Mouse (Mus musculus) kidney, adult 18-20 months (tissue): ENCODE results near the gene Rims4.

ENCODE experiments used
- DNase-seq: peaks from one replicate; pipeline ENCODE4 v3.0.0; 2021

Rims4 gene

GRCm38 (mm10) chr2:163918317-163919258 is at the start of gene Rims4:
Gene Rims4, minus strand, starts transcription at chr2:163918683.
- DNase-seq, result peak; percentile 12

GRCm38 (mm10) chr2:163965706-163966105 is 47.2 kb upstream of the Rims4 start:
- DNase-seq, result no peak

DNA sequence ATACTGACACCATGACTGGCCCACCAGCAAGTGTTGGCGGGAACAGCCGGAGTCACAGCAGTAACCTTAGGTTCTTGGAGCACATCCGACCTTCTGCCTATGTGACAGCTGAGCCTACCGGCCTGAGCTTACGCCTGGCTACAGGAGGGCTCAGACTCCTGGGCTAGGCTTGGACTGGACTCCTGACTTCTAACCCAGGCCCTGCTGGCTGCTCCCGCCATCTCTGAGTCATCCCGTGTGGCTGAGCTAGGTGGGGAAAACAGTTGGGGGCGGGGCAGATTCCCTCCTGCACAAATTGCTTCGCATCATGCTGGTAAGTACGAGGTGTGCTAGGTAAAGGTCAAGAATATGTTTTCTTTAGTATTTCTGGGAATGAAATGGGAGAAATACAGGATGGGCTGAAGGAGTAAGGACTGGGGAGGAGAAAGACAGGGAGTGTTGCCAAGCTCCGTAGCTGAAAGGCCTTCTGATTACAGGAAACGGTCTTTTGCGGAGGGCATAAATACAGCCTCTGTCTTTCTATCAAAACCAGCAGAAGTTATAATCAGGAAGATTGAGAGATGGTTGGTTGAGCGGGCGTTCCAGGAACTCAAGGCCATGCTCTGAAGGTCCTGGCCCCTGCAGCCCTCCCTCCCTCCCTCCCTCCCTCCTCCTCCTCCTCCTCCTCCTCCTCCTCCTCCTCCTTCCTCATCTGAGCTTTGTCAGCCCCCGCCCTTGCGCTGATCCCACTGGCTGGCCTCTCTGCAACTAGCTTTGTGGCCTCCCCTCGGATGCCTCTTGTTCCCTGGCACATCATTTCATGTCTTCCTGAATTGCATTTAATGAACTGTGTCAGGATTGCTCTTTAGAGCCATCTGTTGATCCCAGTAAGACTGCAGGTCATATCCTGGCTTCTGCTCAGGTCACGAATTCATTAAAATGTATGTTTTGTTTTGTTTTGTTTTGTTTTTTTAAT is 46.4 kb upstream of the Rims4 start:
- DNase-seq, result no peak

GRCm38 (mm10) chr2:163953622-163954310 is 35.3 kb upstream of the Rims4 start:
- no peak for DNase-seq

DNA sequence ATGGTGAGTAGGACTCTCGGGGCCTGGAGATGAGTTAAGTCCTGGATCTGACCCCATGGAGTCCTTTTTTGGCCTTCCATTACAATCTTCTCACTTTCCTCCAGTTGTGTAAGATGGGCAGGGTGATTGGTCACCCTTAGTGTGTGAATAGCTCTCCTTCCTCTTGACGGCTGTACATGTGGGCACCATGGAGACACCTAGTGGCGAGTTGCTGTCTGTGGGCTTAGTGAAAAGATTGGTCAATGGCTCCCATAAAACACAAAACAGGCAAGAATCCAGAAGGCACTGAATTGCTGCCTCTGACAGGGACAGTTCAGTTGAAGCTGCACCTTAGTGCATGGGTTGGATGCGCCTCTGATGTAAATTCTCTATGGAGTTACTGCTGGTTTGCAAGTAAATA is 33.3 kb upstream of the Rims4 start:
- peak; percentile 57 for DNase-seq

DNA sequence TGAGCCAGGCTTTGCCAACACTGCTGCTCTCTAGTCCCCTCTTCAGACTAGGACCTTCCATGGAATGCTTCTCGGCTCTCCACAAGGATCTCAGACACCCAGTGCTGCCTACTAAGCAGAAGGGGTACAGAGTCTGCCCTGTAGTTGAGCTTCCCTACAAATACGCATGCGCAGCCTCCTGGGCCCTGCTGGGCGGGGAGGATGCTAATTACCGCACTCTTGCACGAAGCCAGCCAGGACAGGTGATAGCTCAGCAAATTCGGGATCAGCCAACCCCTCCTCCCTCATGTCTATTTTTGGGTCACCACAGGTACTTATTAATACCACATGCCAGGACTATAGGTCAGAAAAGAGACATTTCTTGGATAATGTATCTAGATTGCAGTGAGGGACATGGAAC is 29.5 kb upstream of the Rims4 start:
- no peak for DNase-seq

GRCm38 (mm10) chr2:163946221-163946620 is 27.7 kb upstream of the Rims4 start:
- no peak for DNase-seq

DNA sequence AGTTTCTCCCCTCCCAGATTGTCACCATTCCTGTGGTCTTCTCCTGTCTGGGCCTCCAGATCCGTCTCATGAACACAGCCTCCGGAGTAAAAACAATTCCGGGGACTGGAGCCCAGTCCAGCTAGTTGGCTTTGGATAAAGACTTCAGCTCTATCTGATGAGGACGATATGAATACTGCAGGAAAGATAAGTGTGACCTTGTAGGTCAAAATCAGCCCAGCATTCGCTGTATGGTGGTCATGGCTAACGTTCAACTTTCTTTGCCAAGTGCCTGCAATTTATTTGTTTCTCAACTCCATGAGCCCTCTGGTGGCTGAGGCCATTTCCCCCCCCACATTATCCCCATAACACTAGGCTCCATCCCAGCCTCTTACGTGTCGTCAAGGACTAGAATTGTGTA is 26.0 kb upstream of the Rims4 start:
- no peak for DNase-seq

- DNase-seq, result no peak
These were observed 24.6 kb upstream of the Rims4 start for GRCm38 (mm10) chr2:163943056-163943455.

GRCm38 (mm10) chr2:163939522-163939921 is 21.0 kb upstream of the Rims4 start:
- DNase-seq, result no peak

DNA sequence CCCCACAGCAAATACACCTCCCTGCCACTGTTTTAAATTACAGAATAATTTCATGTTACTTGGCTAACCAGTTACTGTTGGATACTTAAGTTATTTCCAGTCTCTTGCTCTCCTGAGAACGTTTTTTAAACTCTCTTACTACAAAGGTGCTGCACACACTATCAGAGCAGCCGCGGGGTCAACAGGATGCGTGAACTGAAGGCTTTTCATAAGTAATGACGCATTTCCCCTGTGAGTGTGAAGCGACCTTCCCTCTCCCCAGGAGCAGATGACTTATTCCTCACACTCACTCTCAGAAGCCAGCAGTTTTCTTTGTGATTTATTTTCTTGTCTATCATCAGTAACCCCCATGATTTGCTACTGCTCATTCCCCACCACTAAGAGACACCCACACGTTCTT is 13.7 kb upstream of the Rims4 start:
- no peak for DNase-seq

GRCm38 (mm10) chr2:163928464-163929200 is 10.1 kb upstream of the Rims4 start:
- no peak for DNase-seq

- no peak for DNase-seq
These were observed 6.6 kb upstream of the Rims4 start for GRCm38 (mm10) chr2:163925044-163925443.

- no peak for DNase-seq
These were observed 6.0 kb upstream of the Rims4 start for GRCm38 (mm10) chr2:163924531-163924930.

- DNase-seq, result no peak
These were observed 4.6 kb upstream of the Rims4 start for GRCm38 (mm10) chr2:163923113-163923512.

DNA sequence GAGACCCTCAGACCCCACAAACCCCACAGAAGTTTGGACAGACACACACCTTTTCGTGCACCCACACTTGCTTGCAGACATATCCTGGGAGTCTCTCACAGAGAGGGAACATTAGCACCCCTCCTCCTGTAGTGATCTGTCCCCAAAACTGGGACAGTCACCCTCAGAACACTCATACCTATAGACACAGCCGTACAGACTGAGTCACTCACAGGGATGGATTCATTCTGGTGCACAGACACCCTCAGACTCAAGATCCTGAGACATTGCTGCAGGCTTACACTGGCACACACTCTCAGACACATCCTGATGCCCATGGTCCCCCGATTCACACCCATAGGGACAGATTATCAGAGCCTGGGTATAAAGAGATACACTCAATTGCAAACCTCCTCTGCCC is 1.1 kb upstream of the Rims4 start:
- no peak for DNase-seq

DNA sequence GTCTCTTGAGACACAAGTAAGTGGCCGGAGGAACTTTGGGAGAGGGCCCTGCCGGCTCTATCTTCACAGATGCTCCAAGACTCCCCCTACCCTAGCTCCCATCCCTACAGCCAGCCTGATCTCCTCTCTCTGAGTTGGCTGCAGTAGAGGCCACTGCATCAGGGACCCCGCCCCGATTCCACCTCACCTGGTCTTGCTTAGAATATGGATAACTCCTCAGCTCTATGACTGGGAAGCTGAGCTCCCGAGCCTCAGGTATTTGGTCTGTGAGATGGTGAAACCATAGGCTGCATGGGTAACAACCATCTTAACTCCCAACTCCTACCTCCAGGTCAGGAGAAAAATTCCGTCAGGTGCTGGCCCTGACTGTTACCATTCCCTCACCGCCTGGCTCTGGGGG is 1.8 kb downstream of the Rims4 start:
- no peak for DNase-seq

GRCm38 (mm10) chr2:163915294-163915791 is 3.1 kb downstream of the Rims4 start:
- DNase-seq, result no peak

DNA sequence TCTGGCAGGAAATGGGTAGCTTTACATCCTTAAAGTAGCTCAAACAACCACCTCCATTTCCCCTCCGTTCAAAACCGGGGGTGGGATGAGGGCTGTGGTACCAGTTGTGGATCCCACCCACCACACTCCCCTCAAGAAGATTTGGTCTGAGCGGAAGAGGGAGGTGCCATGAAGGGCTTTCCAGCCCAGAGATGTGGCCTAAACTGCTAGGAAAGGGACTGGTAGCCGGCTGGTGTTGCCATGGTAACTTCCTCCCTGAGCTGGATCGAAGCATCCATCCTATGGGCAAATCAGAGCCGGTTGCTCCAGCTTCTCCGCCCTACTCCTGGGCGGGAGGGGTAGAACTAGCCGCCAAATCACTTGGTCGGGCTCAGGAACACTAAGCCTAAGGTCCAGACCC is 4.4 kb downstream of the Rims4 start:
- no peak for DNase-seq

DNA sequence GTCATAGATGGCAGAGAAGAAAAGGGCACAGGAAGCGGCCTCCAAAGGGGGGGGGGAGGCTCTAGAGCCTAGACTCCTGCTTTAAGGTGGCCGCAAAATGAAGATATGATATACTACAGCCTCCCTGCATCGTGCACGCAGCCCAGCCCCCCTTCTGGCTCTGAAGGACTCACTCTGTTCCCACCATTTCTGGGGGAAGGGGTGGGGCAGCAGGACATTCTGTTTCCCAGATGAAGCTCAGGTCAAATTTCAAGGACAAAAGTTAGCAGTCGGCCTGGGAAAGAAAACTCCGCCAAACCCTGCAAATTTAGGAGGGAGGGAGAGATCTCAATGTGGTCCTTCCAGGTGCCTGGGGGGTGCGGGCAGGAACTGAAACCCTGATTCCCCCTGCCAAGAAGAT is 4.8 kb downstream of the Rims4 start:
- no peak for DNase-seq

GRCm38 (mm10) chr2:163911826-163912444 is 6.5 kb downstream of the Rims4 start:
- DNase-seq, result no peak

- DNase-seq, result no peak
These were observed 8.9 kb downstream of the Rims4 start for GRCm38 (mm10) chr2:163909604-163910003.
